ENCODE assay signal across 8 mouse cellular contexts in the genomic region with DNA sequence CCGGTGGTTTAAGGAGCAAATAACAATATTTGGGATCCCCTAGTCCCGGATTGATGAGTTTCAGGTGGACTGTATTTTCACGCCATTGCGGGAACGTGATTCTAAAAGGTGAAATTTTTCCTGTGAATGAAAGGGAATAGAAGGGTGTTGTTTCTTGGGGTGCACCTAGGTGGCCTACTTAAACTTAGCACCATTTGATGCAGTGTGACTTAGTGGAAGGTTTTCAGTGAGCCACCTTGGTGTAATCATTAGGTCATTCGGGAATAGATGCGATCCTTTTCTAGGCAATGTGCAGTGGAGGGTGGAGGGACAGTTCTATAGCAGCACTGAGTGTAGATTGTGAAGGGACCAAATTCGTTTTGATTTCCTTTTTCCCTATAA. TPM values are rescaled to one million over a fixed set of nuclear protein-coding genes. Genes with fewer than 3 reads are reported as not detected.
A peak's percentile ranks its signal among the peaks of the same experiment; 100 is the strongest.
DNase-seq lines count a peak whose midpoint lies in the region; ATAC-seq and TF ChIP-seq lines count a peak whose summit lies in the region.

No protein-coding gene starts in this region.

- peaks cover 26% of the 10 kb centered on the region for H3K4me1 ChIP-seq in forebrain, embryonic 15.5 days
- peaks cover 8% of the 10 kb centered on the region for H3K4me1 ChIP-seq in liver, postnatal 0 days (ENCODE audit: insufficient read depth)

- no peak for DNase-seq in frontal cortex, postnatal 10 days (ENCODE audit: low spot score in 2 of 2)
- no peak for DNase-seq in liver, postnatal 0 days
- DNase-seq in urinary bladder, postnatal 4 days (ENCODE audit: low spot score in 2 of 2): no peak
- no peak for DNase-seq in gastrocnemius, adult 8-10 months (ENCODE audit: low spot score in 2 of 2)
- DNase-seq in ovary, adult 18-20 months (ENCODE audit: low spot score): no peak

- WGBS in forebrain, embryonic 15.5 days: 5% methylated on average over 8 of the region's 8 CpGs
- WGBS in liver, postnatal 0 days (ENCODE audit: insufficient replicate concordance): 9% methylated on average over 8 of the region's 8 CpGs

- ATAC-seq in frontal cortex, adult (ENCODE audit: low TSS enrichment): 0 out of 2 replicates have a peak, but pooled peaks have one; percentile 16
- peak; percentile 48 for ATAC-seq in CD4-positive, CD25-positive, alpha-beta regulatory T cell, adult 4 months
- ATAC-seq in forebrain, embryonic 15.5 days (replicated peaks): 0 out of 2 replicates have a peak, but pooled peaks have one; percentile 14
- ATAC-seq in liver, postnatal 0 days: no peak

- H3K27me3 ChIP-seq in forebrain, embryonic 15.5 days: no peaks in the 10 kb centered on the region
- H3K27me3 ChIP-seq in liver, postnatal 0 days (ENCODE audit: insufficient read depth, low read length): no peaks in the 10 kb centered on the region

- H3K9ac ChIP-seq in forebrain, embryonic 15.5 days (replicated peaks): peak overlapping the region; percentile 95
- peak overlapping the region; percentile 76 for H3K9ac ChIP-seq in liver, postnatal 0 days (replicated peaks)

- H3K27ac ChIP-seq in forebrain, embryonic 15.5 days (replicated peaks): peak overlapping the region; percentile 99
- H3K27ac ChIP-seq in liver, postnatal 0 days (ENCODE audit: low read depth): no peak overlapping the region

- H3K9me3 ChIP-seq in forebrain, embryonic 15.5 days: no peaks in the 10 kb centered on the region
- no peaks in the 10 kb centered on the region for H3K9me3 ChIP-seq in liver, postnatal 0 days (ENCODE audit: low read length)

- H3K4me3 ChIP-seq in forebrain, embryonic 15.5 days: peak overlapping the region; percentile 98
- H3K4me3 ChIP-seq in liver, postnatal 0 days (ENCODE audit: low read depth, low read length): peak overlapping the region; percentile 71

- no peaks in the 10 kb centered on the region for H3K36me3 ChIP-seq in forebrain, embryonic 15.5 days
- H3K36me3 ChIP-seq in liver, postnatal 0 days (replicated peaks; ENCODE audit: insufficient read depth, low read length): no peaks in the 10 kb centered on the region

- peak; percentile 24 for TF ChIP-seq CTCF in liver, postnatal 0 days (IDR thresholded peaks at IDR 0.05; ENCODE audit: low read depth)

- TF ChIP-seq EP300 in liver, postnatal 0 days (IDR thresholded peaks at IDR 0.05; ENCODE audit: low read depth): no peak

- H3K4me2 ChIP-seq in forebrain, embryonic 15.5 days (replicated peaks): peak overlapping the region; percentile 66
- H3K4me2 ChIP-seq in liver, postnatal 0 days (ENCODE audit: low read depth, low read length): peak overlapping the region; percentile 91

RNA-seq across cellular contexts. Expression of gene Ralgps2, which starts 0.7 kb away (rescaled TPM):
- polyA plus RNA-seq in CD4-positive, CD25-positive, alpha-beta regulatory T cell, adult 4 months (2017; shearing (Covaris generic)): 10 to 100 TPM; 33.0 to 55.6 TPM
- 136 and 139 TPM in 2 replicates for polyA plus RNA-seq in forebrain, embryonic 15.5 days (2015; fragmentation: Nextera tagmentation; extraction: Ambion mirVana)
- polyA plus RNA-seq in liver, postnatal 0 days (2015; fragmentation: Nextera tagmentation; extraction: Ambion mirVana): 25.6 and 26.4 TPM in 2 replicates
- under 1 TPM; 0.44 to 0.94 (median 0.76) TPM for total RNA-seq in gastrocnemius, adult 8-10 months (2022)
